Mouse (Mus musculus): ENCODE measurements around the gene Wfikkn1. TPM values are rescaled to one million over a fixed set of nuclear protein-coding genes. Genes with fewer than 3 reads are reported as not detected.
A peak's percentile ranks its signal among the peaks of the same experiment; 100 is the strongest.

Wfikkn1 gene
- total RNA-seq, 2 experiments from 2014 or later: 0.78 to 1.1 TPM

DNA sequence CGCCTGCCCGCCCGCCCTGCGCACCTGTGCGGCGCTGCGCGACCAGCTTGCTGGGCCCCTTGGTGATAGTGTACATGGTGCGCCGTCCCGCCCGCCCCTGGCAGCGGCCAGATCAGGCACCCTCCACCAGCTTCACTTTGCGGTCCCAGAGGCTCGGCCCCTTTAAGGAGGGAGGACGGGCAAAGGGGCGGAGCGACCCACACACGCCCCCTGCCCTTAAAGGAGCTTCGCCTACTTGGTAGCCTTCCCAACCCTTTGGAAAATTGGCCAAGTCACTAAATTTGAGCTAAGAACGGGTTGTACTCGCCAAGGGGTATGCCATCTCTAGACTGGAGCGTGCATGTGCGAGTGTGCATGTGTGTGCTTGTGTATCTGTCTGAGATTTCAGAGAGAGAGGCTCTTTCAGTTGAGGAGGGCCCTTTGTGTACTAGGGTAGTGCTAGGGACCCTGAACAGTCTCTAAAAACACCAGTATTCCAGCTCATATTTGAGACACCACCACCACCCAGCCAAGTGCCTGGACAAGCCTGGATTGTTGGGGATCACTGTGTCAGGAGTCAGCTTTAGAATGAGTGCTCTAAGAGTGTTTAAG lies 12.0 kb downstream of the Wfikkn1 start, which contains the start of gene Mcrip2:
Mcrip2 (minus strand) TSS at position 164 of the 591 bp plus-strand sequence.
- DNase-seq: peak; percentile 69

GRCm38 (mm10) chr17:25867836-25868600 lies 12.6 kb downstream of the Wfikkn1 start:
- DNase-seq: peak; percentile 65

GRCm38 (mm10) chr17:25867509-25867835 lies 13.2 kb downstream of the Wfikkn1 start:
- DNase-seq: no peak

GRCm38 (mm10) chr17:25866172-25866571 lies 14.5 kb downstream of the Wfikkn1 start:
- DNase-seq: no peak

- DNase-seq: no peak
These were observed 15.4 kb downstream of the Wfikkn1 start for GRCm38 (mm10) chr17:25865288-25865687.

- no peak for DNase-seq
These were observed 16.3 kb downstream of the Wfikkn1 start for GRCm38 (mm10) chr17:25864311-25864710.

DNA sequence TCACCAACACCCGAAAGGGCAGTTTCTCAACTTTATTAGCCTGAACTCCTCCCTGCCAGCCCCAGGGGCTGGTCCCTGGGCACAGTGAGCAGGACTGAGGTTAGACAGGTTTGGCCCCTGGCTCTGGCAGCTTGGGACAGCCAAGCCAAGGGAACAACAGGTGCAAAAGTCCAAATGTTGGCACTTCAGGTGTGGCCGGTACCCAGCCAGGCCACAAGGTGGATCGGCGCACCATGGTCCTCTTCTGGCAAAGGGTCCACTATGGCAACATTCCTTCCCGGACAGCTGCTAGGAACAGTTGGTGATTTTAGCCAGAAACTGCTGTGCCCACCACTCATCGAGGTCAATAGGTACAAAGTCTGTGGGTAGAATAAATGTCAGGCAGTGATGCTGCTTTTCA lies 17.0 kb downstream of the Wfikkn1 start:
- no peak for DNase-seq

- no peak for DNase-seq
These were observed 18.7 kb downstream of the Wfikkn1 start for GRCm38 (mm10) chr17:25861704-25862612.

- DNase-seq: peak; percentile 83
These were observed 19.6 kb downstream of the Wfikkn1 start, which contains the start of gene Wdr90 for GRCm38 (mm10) chr17:25860832-25861703. TSS of gene Wdr90 (minus strand) at chr17:25861501.

GRCm38 (mm10) chr17:25860229-25860628 lies 20.4 kb downstream of the Wfikkn1 start:
- DNase-seq: no peak

GRCm38 (mm10) chr17:25844396-25844901 lies 36.2 kb downstream of the Wfikkn1 start, which contains the start of gene Rhot2:
TSS of gene Rhot2 (minus strand) at chr17:25844851.
- DNase-seq: peak; percentile 93

- no peak for DNase-seq
These were observed 36.8 kb downstream of the Wfikkn1 start for GRCm38 (mm10) chr17:25843636-25844395.

DNA sequence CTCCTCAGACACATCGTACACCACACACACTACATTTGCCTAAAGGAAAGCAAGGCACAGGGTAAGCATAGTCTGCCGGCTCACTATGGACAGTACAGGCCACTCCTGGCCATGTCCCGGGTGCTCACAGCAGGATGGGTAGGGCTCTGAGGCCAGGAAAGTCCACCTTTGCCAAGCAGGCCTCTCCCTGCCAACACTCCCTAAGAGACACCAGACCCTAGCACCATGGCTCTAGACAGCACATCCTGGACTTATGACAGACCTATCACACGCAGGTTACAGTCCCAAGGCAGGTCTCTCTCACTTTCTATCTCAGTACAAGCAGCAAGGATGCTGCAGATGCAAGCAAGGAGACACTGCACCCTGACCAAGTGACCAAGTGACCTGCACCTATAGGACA lies 37.5 kb downstream of the Wfikkn1 start:
- no peak for DNase-seq

- DNase-seq: no peak
These were observed 38.1 kb downstream of the Wfikkn1 start for GRCm38 (mm10) chr17:25842509-25842908.

GRCm38 (mm10) chr17:25841117-25841880 lies 39.4 kb downstream of the Wfikkn1 start, which contains the start of gene Gm20683:
TSS of gene Gm20683 (minus strand) at chr17:25841763.
- DNase-seq: no peak

DNA sequence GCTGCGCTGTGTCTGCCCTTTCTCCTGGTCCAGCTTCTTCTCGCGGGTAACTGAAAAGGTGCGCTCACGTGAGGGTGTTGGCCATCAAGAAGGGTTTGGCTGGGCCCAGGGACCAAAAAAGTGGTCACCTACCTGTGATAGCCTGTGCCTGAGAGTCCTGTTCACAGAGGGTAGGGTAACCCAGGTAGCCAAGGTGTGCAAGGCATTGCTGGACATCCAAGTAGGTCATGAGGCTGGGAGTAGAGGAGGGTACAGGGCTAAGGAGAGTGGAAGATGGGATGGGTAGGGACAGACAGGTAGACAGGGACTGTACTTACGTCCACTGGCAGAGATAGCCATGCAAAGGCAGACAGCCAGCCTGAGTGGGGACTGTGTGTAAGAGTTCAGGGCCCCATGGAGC lies 40.1 kb downstream of the Wfikkn1 start:
- DNase-seq: no peak

DNA sequence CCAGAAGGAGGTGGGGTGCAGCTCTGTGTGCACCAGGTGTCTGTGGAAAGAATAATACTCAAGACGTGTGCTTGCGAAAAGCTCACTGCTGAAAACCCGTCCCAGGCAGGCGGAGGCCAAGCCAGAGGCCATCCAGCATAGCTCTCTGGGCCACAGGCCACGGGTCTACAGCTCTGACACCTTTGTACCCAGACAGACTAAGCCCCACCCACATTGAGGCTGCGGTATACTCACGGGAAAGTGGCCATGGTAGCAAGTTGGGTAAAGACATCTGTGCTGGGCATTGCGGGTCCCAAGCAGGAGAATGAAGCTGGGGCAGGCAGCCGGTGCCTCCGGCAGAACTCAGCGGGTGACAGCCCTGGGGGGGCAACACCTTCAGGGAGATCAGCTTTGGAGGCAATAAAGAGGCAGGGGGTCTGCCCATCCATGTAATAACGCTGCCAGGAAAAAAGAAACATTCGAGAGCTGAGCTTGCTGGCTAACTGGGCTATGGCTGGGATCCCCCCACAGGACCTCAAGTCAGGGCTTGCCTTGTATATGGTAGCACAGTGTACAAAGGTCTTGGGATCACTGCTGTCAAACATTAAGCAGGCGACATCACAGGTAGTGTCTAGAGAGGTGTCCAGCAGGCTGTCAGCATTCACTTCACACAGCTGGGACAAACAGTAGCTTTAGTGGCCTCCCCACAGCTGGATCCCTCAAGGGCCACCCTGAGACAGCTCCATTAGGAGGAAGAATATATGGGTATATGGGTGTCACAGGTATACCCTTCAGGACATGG lies 41.0 kb downstream of the Wfikkn1 start:
- no peak for DNase-seq

- DNase-seq: no peak
These were observed 41.8 kb downstream of the Wfikkn1 start for GRCm38 (mm10) chr17:25838904-25839303.

GRCm38 (mm10) chr17:25837533-25837932 lies 43.1 kb downstream of the Wfikkn1 start:
- no peak for DNase-seq

All from gastrocnemius, postnatal 10 days (tissue).